Mouse (Mus musculus): ENCODE data around the gene Ppp1r1a. TPM values are rescaled to one million over a fixed set of nuclear protein-coding genes. Genes with fewer than 3 reads are reported as not detected.

Gene Ppp1r1a
- total RNA-seq, 1 experiment: 14.1 TPM

- TF ChIP-seq MAFK (IDR thresholded peaks at IDR 0.05; ENCODE audit: insufficient read depth, low read depth, low read length): no peak
- no peak for TF ChIP-seq HCFC1 (IDR thresholded peaks at IDR 0.05; ENCODE audit: borderline replicate concordance, insufficient read depth, low read length)
- TF ChIP-seq ZC3H11A (IDR thresholded peaks at IDR 0.05; ENCODE audit: borderline replicate concordance, low read depth, low read length): no peak
- TF ChIP-seq ZNF384 (IDR thresholded peaks at IDR 0.05; ENCODE audit: low read depth, low read length): no peak
- no peak for TF ChIP-seq CHD2 (IDR thresholded peaks at IDR 0.05; ENCODE audit: low read depth, low read length)
- Histone ChIP-seq H3K4me3 (ENCODE audit: insufficient read depth in 1 of 2, low read depth in 1 of 2, low read length in 2 of 2, poor library complexity in 1 of 2, severe bottlenecking in 1 of 2) (no peak overlapping the region), H3K36me3 (ENCODE audit: control insufficient read depth, insufficient read depth, low read length, poor library complexity, severe bottlenecking) (no peaks in the 10 kb centered on the region), H3K27ac (ENCODE audit: insufficient read depth, low read depth, low read length, poor library complexity, severe bottlenecking) (no peak overlapping the region), H3K9ac (ENCODE audit: insufficient read depth, low read depth, low read length, poor library complexity, severe bottlenecking) (no peak overlapping the region), H3K9me3 (ENCODE audit: control insufficient read depth, insufficient read depth, low read depth, low read length) (no peaks in the 10 kb centered on the region), H3K4me1 (ENCODE audit: control insufficient read depth in 2 of 2, insufficient read depth in 2 of 2, low read length in 2 of 2, poor library complexity in 1 of 2) (no peaks in the 10 kb centered on the region)
- DNase-seq (ENCODE audit: low read depth, low spot score): no peak
- in situ Hi-C loops (cut with MboI; ENCODE audit: low sequenced_read_pairs in 2 of 2, unreplicated experiment in 2 of 2): no loop called here
These were observed 11.7 kb upstream of the Ppp1r1a start for GRCm38 (mm10) chr15:103549475-103549874.

GRCm38 (mm10) chr15:103547983-103548382 lies 10.2 kb upstream of the Ppp1r1a start:
- Histone ChIP-seq H3K36me3 (ENCODE audit: control insufficient read depth, insufficient read depth, low read length, poor library complexity, severe bottlenecking) (no peaks in the 10 kb centered on the region), H3K4me3 (ENCODE audit: insufficient read depth in 1 of 2, low read depth in 1 of 2, low read length in 2 of 2, poor library complexity in 1 of 2, severe bottlenecking in 1 of 2) (no peak overlapping the region), H3K9me3 (ENCODE audit: control insufficient read depth, insufficient read depth, low read depth, low read length) (no peaks in the 10 kb centered on the region), H3K27ac (ENCODE audit: insufficient read depth, low read depth, low read length, poor library complexity, severe bottlenecking) (no peak overlapping the region), H3K9ac (ENCODE audit: insufficient read depth, low read depth, low read length, poor library complexity, severe bottlenecking) (no peak overlapping the region), H3K4me1 (ENCODE audit: control insufficient read depth in 2 of 2, insufficient read depth in 2 of 2, low read length in 2 of 2, poor library complexity in 1 of 2) (no peaks in the 10 kb centered on the region)
- DNase-seq (ENCODE audit: low read depth, low spot score): no peak
- in situ Hi-C loops (cut with MboI; ENCODE audit: low sequenced_read_pairs in 2 of 2, unreplicated experiment in 2 of 2): no loop called here
- TF ChIP-seq HCFC1 (IDR thresholded peaks at IDR 0.05; ENCODE audit: borderline replicate concordance, insufficient read depth, low read length): no peak
- TF ChIP-seq ZNF384 (IDR thresholded peaks at IDR 0.05; ENCODE audit: low read depth, low read length): no peak
- 0 out of 2 replicates have a peak, but pooled peaks have one; percentile 21 for TF ChIP-seq ZC3H11A (IDR thresholded peaks at IDR 0.05; ENCODE audit: borderline replicate concordance, low read depth, low read length)

- Histone ChIP-seq H3K4me3 (ENCODE audit: insufficient read depth in 1 of 2, low read depth in 1 of 2, low read length in 2 of 2, poor library complexity in 1 of 2, severe bottlenecking in 1 of 2) (no peak overlapping the region), H3K36me3 (ENCODE audit: control insufficient read depth, insufficient read depth, low read length, poor library complexity, severe bottlenecking) (no peaks in the 10 kb centered on the region), H3K27ac (ENCODE audit: insufficient read depth, low read depth, low read length, poor library complexity, severe bottlenecking) (no peak overlapping the region), H3K9me3 (ENCODE audit: control insufficient read depth, insufficient read depth, low read depth, low read length) (no peaks in the 10 kb centered on the region), H3K9ac (ENCODE audit: insufficient read depth, low read depth, low read length, poor library complexity, severe bottlenecking) (no peak overlapping the region), H3K4me1 (ENCODE audit: control insufficient read depth in 2 of 2, insufficient read depth in 2 of 2, low read length in 2 of 2, poor library complexity in 1 of 2) (peaks cover 0 to 8% of the 10 kb centered on the region in 2 experiments; a peak in 1 of 4 replicates)
- no peak for DNase-seq (ENCODE audit: low read depth, low spot score)
- in situ Hi-C loops (cut with MboI; ENCODE audit: low sequenced_read_pairs in 2 of 2, unreplicated experiment in 2 of 2): no loop called here
- TF ChIP-seq MAFK (IDR thresholded peaks at IDR 0.05; ENCODE audit: insufficient read depth, low read depth, low read length) (no peak), ZNF384 (IDR thresholded peaks at IDR 0.05; ENCODE audit: low read depth, low read length) (no peak), CHD2 (IDR thresholded peaks at IDR 0.05; ENCODE audit: low read depth, low read length) (no peak), ZC3H11A (IDR thresholded peaks at IDR 0.05; ENCODE audit: borderline replicate concordance, low read depth, low read length) (no peak), HCFC1 (IDR thresholded peaks at IDR 0.05; ENCODE audit: borderline replicate concordance, insufficient read depth, low read length) (no peak)
These were observed 4.7 kb upstream of the Ppp1r1a start for GRCm38 (mm10) chr15:103542526-103542925.

GRCm38 (mm10) chr15:103540646-103541045 lies 2.8 kb upstream of the Ppp1r1a start:
- H3K4me3 ChIP-seq (ENCODE audit: insufficient read depth in 1 of 2, low read depth in 1 of 2, low read length in 2 of 2, poor library complexity in 1 of 2, severe bottlenecking in 1 of 2): no peak overlapping the region
- TF ChIP-seq MAFK (IDR thresholded peaks at IDR 0.05; ENCODE audit: insufficient read depth, low read depth, low read length) (no peak), CHD2 (IDR thresholded peaks at IDR 0.05; ENCODE audit: low read depth, low read length) (no peak), HCFC1 (IDR thresholded peaks at IDR 0.05; ENCODE audit: borderline replicate concordance, insufficient read depth, low read length) (no peak), ZNF384 (IDR thresholded peaks at IDR 0.05; ENCODE audit: low read depth, low read length) (no peak), ZC3H11A (IDR thresholded peaks at IDR 0.05; ENCODE audit: borderline replicate concordance, low read depth, low read length) (no peak)
- H3K4me1 ChIP-seq (ENCODE audit: control insufficient read depth in 2 of 2, insufficient read depth in 2 of 2, low read length in 2 of 2, poor library complexity in 1 of 2): peaks cover 0 to 18% of the 10 kb centered on the region in 2 experiments; a peak in 2 of 4 replicates
- no peaks in the 10 kb centered on the region; the same call in 1 of the 2 replicates for H3K36me3 ChIP-seq (ENCODE audit: control insufficient read depth, insufficient read depth, low read length, poor library complexity, severe bottlenecking)
- H3K9me3 ChIP-seq (ENCODE audit: control insufficient read depth, insufficient read depth, low read depth, low read length): no peaks in the 10 kb centered on the region
- H3K9ac ChIP-seq (ENCODE audit: insufficient read depth, low read depth, low read length, poor library complexity, severe bottlenecking): no peak overlapping the region
- H3K27ac ChIP-seq (ENCODE audit: insufficient read depth, low read depth, low read length, poor library complexity, severe bottlenecking): no peak overlapping the region
- in situ Hi-C loops (cut with MboI; ENCODE audit: low sequenced_read_pairs in 2 of 2, unreplicated experiment in 2 of 2): no loop called here
- DNase-seq (ENCODE audit: low read depth, low spot score): no peak

DNA sequence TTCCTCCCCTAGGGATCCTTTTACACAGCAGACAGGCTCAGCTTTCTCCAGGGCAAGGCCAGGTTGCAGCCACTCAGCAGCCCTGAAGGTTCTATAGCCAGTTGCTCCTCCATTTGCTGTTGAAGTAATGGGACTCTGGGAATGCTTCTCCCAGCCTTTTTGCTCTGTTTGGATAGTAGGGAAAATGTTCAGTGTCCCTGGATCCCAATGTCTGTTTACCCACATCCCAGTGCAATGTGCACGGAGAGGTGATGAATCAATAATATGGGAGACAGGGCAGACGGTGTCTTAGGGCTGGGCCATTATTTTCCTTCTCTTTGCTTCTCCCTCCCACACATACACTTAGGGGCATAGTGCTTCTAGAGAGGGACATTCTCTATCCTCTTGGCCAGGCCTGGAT lies 1.5 kb upstream of the Ppp1r1a start:
- H3K9me3 ChIP-seq (ENCODE audit: control insufficient read depth, insufficient read depth, low read depth, low read length): no peaks in the 10 kb centered on the region
- H3K4me1 ChIP-seq (ENCODE audit: control insufficient read depth in 2 of 2, insufficient read depth in 2 of 2, low read length in 2 of 2, poor library complexity in 1 of 2): peaks cover 0 to 18% of the 10 kb centered on the region in 2 experiments; a peak in 2 of 4 replicates
- no peaks in the 10 kb centered on the region; the same call in 1 of the 2 replicates for H3K36me3 ChIP-seq (ENCODE audit: control insufficient read depth, insufficient read depth, low read length, poor library complexity, severe bottlenecking)
- TF ChIP-seq ZC3H11A (IDR thresholded peaks at IDR 0.05; ENCODE audit: borderline replicate concordance, low read depth, low read length) (no peak), ZNF384 (IDR thresholded peaks at IDR 0.05; ENCODE audit: low read depth, low read length) (no peak), MAFK (IDR thresholded peaks at IDR 0.05; ENCODE audit: insufficient read depth, low read depth, low read length) (no peak), CHD2 (IDR thresholded peaks at IDR 0.05; ENCODE audit: low read depth, low read length) (no peak), HCFC1 (IDR thresholded peaks at IDR 0.05; ENCODE audit: borderline replicate concordance, insufficient read depth, low read length) (no peak)
- no peak overlapping the region for H3K27ac ChIP-seq (ENCODE audit: insufficient read depth, low read depth, low read length, poor library complexity, severe bottlenecking)
- no peak for DNase-seq (ENCODE audit: low read depth, low spot score)
- H3K4me3 ChIP-seq (ENCODE audit: insufficient read depth in 1 of 2, low read depth in 1 of 2, low read length in 2 of 2, poor library complexity in 1 of 2, severe bottlenecking in 1 of 2): no peak overlapping the region
- H3K9ac ChIP-seq (ENCODE audit: insufficient read depth, low read depth, low read length, poor library complexity, severe bottlenecking): no peak overlapping the region
- in situ Hi-C loops (cut with MboI; ENCODE audit: low sequenced_read_pairs in 2 of 2, unreplicated experiment in 2 of 2): no loop called here
